Mouse (Mus musculus): ENCODE measurements around the gene Srpk3.
A peak's percentile ranks its signal among the peaks of the same experiment; 100 is the strongest.
"Not testable (repeated sequence)": the region's sequence is repeated elsewhere in the genome, so short reads cannot be mapped to it uniquely, and the experiment has no call there.

Gene Srpk3

GRCm38 (mm10) chrX:73774168-73774760, at the start of gene Srpk3:
Srpk3 (plus strand) TSS chrX:73774405.
- no peak for DNase-seq

GRCm38 (mm10) chrX:73730908-73731307, 43.3 kb upstream of the Srpk3 start:
- DNase-seq = no peak

GRCm38 (mm10) chrX:73738155-73738554, 36.0 kb upstream of the Srpk3 start:
- no peak for DNase-seq

GRCm38 (mm10) chrX:73739151-73739550, 35.1 kb upstream of the Srpk3 start:
- no peak for DNase-seq

GRCm38 (mm10) chrX:73739841-73740240, 34.4 kb upstream of the Srpk3 start:
- not testable (repeated sequence) for DNase-seq

DNA sequence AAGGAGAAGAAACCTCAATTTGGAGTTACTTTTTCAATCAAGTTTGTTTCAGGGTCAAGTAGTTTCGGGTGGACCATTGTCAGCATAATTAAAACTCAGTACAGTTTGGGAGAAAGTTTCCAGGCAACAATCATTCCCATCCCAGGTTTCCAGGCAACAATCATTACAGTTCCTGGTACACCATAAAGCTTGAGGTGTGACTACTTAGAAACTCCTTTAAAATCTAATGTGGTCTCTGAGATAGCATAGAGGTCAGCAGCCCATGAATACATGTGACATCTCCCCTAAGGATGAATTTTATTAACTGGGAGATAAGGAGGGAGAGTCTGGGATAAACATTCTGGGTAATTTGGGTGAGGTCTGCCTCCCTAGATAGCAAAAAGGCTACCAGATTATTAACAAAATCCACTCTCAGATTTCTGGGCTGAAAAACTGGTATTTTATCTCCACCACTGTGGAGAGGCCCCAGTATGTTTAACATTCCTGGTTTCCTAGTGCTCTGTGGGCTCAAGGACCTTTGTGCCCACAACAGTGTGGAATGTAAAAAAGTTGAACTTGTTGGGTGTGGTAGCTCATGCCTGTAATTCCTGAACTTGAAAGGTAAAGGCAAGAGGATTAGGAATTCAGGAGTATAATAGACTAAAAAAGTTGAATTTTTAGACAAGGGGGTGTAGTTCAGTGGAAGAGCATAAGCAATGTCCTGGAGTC, 29.3 kb upstream of the Srpk3 start:
- no peak for DNase-seq

DNA sequence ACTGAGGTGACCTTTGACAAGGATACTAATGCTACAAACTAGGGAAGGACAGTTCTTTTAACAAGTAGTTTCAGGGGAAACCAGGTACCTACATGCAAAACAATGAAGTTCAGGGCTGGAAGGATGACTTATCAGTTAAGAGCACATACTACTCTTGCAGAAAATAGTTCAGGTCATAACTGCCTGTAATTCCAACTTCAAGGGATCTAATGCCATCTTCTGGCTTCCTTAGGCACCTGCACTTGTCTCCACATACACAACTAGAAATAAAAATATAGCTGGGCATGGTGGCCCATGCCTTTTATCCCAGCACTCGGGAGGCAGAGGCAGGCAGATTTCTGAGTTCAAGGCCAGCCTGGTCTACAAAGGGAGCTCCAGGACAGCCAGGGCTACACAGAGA, 25.2 kb upstream of the Srpk3 start:
- DNase-seq = no peak

- peak in 1 of 2 experiments; percentile 9 for DNase-seq
These were observed 17.7 kb upstream of the Srpk3 start, which contains the start of gene Plxnb3 for GRCm38 (mm10) chrX:73756334-73757140. Plxnb3 (plus strand) TSS chrX:73757090.

DNA sequence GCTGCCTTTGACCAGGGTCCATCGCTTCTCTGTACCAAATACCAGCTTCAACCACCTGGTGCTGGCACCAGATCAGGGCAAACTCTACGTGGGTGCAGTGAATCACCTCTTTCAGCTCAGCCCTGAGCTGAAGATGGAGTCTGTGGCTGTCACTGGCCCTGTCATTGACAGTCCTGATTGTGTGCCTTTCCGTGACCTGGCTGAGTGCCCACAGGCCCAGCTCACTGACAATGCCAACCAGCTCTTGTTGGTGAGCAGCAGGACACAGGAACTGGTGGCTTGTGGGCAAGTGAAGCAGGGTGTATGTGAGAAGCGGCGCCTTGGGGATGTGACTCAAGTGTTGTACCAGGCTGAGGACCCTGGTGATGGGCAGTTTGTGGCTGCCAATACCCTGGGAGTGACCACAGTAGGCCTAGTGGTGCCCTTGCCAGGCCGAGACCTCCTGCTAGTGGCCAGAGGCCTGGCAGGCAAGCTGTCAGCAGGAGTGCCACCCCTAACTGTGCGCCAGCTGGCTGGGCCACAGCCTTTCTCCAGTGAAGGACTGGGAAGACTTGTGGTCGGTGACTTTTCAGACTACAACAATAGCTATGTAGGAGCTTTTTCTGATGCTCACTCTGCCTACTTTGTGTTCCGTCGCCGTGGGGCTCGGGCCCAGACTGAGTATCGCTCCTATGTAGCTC, 15.5 kb upstream of the Srpk3 start:
- DNase-seq = peak; percentile 67 to 69

GRCm38 (mm10) chrX:73765311-73765710, 8.9 kb upstream of the Srpk3 start:
- DNase-seq = no peak

DNA sequence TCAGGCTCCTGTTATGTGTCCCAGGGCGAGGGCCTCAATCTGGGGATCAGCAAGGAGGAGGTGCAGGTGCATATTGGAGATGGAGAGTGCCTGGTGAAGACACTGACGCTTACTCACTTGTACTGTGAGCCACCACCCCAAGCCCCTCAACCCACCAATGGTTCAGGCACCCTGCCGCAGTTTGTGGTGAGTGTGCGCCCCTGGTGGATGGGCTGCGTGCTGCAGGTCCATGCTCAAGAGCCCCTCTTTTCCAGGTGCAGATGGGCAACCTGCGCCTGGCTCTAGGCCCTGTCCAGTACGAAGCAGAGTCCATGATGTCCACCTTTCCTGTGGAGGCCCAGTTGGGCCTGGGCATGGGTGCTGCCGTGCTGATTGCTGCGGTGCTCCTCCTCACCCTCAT, 6.9 kb upstream of the Srpk3 start:
- no peak for DNase-seq

GRCm38 (mm10) chrX:73774802-73775483, 738 bp downstream of the Srpk3 start:
- DNase-seq = no peak

GRCm38 (mm10) chrX:73782227-73782626, 8.0 kb downstream of the Srpk3 start:
- no peak for DNase-seq

DNA sequence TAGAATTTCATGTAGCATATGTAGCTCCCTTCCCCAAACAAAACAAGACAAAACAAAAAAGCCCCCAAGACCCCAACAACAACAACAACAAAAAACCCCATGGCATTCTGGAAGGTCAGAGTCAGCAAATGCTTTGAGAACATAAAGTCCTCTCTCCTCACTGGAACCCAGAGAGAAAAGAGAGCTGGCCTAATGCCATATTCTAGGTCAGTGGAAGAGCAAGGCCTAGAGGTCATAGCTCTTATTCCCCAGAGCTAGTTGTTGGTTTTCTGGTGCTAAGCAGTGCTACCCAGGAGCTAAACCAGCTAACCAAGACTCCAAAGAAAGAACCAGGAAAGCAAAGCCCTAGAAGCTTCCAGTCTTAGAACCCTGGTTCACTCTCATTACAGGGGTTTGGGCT, 11.5 kb downstream of the Srpk3 start:
- no peak for DNase-seq

- DNase-seq = peak; percentile 89 to 93
These were observed 12.4 kb downstream of the Srpk3 start, which contains the start of the genes Idh3g and Ssr4 for GRCm38 (mm10) chrX:73786364-73787224. Idh3g (minus strand) TSS chrX:73786897. Ssr4 (plus strand) TSS chrX:73787028.

GRCm38 (mm10) chrX:73787225-73787558, 13.0 kb downstream of the Srpk3 start:
- no peak for DNase-seq

- no peak for DNase-seq
These were observed 14.3 kb downstream of the Srpk3 start for GRCm38 (mm10) chrX:73788501-73788900.

- DNase-seq = no peak
These were observed 18.8 kb downstream of the Srpk3 start for GRCm38 (mm10) chrX:73793039-73793438.

DNA sequence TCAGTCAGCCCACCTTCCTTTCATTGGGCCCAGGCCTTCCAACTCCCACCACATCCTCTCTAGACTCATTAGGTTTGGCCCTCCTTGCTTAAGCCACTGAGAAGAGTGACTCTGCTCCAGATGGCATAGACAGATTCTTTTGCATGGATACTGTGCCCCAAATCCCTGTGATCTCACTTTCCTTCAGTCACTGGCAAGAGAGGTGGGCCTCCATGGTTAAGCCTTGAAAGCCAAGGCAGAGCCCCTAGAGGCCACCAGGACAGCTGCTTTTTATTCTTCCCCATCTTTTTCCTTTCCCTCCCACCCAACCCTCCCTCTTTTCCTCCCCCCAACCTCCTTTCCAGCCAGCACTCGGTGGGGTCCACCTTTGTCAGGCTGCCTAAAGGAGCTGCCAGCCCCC, 19.3 kb downstream of the Srpk3 start:
- DNase-seq = no peak

DNA sequence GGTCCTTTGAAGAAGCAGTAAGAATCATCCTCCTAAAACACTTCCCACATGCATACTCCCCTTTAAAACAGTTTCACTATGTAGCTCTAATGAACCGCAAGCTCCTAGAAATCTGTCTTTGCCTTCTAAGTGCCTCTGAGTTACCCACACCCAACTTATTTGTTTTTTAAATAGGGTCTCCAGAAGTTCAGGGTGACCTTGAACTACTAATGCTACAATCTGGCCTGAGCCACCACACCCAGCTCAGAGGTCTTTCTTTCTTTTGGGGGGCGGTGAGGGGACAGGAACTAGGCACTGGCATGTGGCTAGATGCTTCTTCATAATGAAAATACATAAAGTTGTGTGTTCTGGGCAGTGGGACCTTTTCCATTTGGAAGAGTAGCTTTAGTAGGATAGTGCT, 23.3 kb downstream of the Srpk3 start:
- no peak for DNase-seq

- DNase-seq = peak; percentile 85 to 87
These were observed 24.3 kb downstream of the Srpk3 start for GRCm38 (mm10) chrX:73798502-73798901.

DNA sequence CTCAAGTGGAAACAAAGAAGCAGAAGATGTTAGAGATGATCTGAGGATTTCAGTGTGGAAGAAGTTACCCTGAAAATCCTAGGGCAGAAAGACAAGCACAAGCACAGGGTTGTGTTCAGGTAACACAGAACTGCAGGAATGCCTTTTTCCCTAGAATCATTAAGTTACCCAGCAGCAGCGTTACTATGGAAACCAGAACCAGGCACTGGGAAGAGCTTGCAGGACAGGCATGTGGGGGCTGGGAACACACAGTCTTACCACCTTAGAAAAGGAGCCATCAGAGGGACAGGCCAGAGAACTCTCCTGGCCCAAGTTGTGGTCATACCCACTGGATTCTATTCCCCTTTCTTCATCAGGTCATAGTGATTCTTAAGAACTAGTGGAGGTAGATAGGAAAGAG, 31.6 kb downstream of the Srpk3 start:
- no peak for DNase-seq
